Mouse (Mus musculus) adrenal gland (tissue): ENCODE results near the gene Ssbp3.

Experiments
- intact Hi-C: fragments of 180-260 bp; cut with DNase I; formaldehyde crosslinking; loops from one replicate; pipeline ENCODE4 v1.15.1; 2025

Ssbp3 gene

GRCm38 (mm10) chr4:106982344-106983121 is 72.0 kb downstream of the Ssbp3 start:
- intact Hi-C loops = no loop called here

- intact Hi-C loops = no loop called here
Measured at GRCm38 (mm10) chr4:106983908-106984515, 73.5 kb downstream of the Ssbp3 start.

GRCm38 (mm10) chr4:106985289-106985688 is 74.8 kb downstream of the Ssbp3 start:
- intact Hi-C loops = loop anchor here (5.0 kb wide), 1 partner anchor 148 kb away; no protein-coding TSS in a partner anchor

- intact Hi-C loops = loop anchor here (5.0 kb wide), 1 partner anchor 149 kb away; no protein-coding TSS in a partner anchor
Measured at GRCm38 (mm10) chr4:106985899-106986832, 75.7 kb downstream of the Ssbp3 start.

GRCm38 (mm10) chr4:106987725-106988364 is 77.3 kb downstream of the Ssbp3 start:
- intact Hi-C loops = loop anchor here (2.0 to 5.0 kb wide), 2 partner anchors 75 to 151 kb away; no protein-coding TSS in a partner anchor

GRCm38 (mm10) chr4:106988886-106989225 is 78.4 kb downstream of the Ssbp3 start:
- intact Hi-C loops = loop anchor here (2.0 to 5.0 kb wide), 2 partner anchors 76 to 152 kb away; no protein-coding TSS in a partner anchor

GRCm38 (mm10) chr4:106989226-106989983 is 78.9 kb downstream of the Ssbp3 start:
- intact Hi-C loops = loop anchor here (2.0 to 5.0 kb wide), 2 partner anchors 77 to 152 kb away; no protein-coding TSS in a partner anchor

GRCm38 (mm10) chr4:106993053-106993452 is 82.6 kb downstream of the Ssbp3 start:
- intact Hi-C loops = loop anchor here (5.0 kb wide), 1 partner anchor 169 kb away; no protein-coding TSS in a partner anchor

- intact Hi-C loops = loop anchor here (5.0 kb wide), 1 partner anchor 168 kb away; no protein-coding TSS in a partner anchor
Measured at GRCm38 (mm10) chr4:106994252-106994651, 83.8 kb downstream of the Ssbp3 start.

- intact Hi-C loops = no loop called here
Measured at GRCm38 (mm10) chr4:106995069-106995468, 84.6 kb downstream of the Ssbp3 start.

- intact Hi-C loops = no loop called here
Measured at GRCm38 (mm10) chr4:106995513-106995912, 85.0 kb downstream of the Ssbp3 start.

GRCm38 (mm10) chr4:106996305-106997076 is 86.0 kb downstream of the Ssbp3 start:
- intact Hi-C loops = no loop called here

- intact Hi-C loops = no loop called here
Measured at GRCm38 (mm10) chr4:107001259-107001810, 90.8 kb downstream of the Ssbp3 start.

- intact Hi-C loops = no loop called here
Measured at GRCm38 (mm10) chr4:107001916-107002488, 91.5 kb downstream of the Ssbp3 start.

- intact Hi-C loops = no loop called here
Measured at GRCm38 (mm10) chr4:107002517-107003165, 92.1 kb downstream of the Ssbp3 start.

- intact Hi-C loops = no loop called here
Measured at GRCm38 (mm10) chr4:107003199-107003598, 92.7 kb downstream of the Ssbp3 start.

GRCm38 (mm10) chr4:107003786-107004185 is 93.3 kb downstream of the Ssbp3 start:
- intact Hi-C loops = no loop called here

- intact Hi-C loops = no loop called here
Measured at GRCm38 (mm10) chr4:107004346-107004745, 93.8 kb downstream of the Ssbp3 start.
